Mouse (Mus musculus) urinary bladder, postnatal 4 days (tissue): ENCODE measurements at regions not wholly inside any gene's neighbourhood (a gene's known extent, or its start where the extent isn't known, plus 50 kb on each side); places are given as distances from the start of the nearest gene placed in this dataset.
"Not testable (repeated sequence)": the region's sequence is repeated elsewhere in the genome, so short reads cannot be mapped to it uniquely, and the experiment has no call there.

Source experiments
- DNase-seq, 2 experiments: peaks; one replicate each; pipeline ENCODE4 v3.0.0; 2021 to 2022; ENCODE audit warnings: low spot score in 2 of 2

- no peak for DNase-seq
These were observed 213.2 kb upstream of the Stxbp6 start for GRCm38 (mm10) chr12:45287759-45288158.

- no peak for DNase-seq
These were observed 181.8 kb upstream of the Stxbp6 start for GRCm38 (mm10) chr12:45256309-45256708.

- DNase-seq, result no peak
These were observed 136.6 kb upstream of the Stxbp6 start for GRCm38 (mm10) chr12:45211131-45211530.

- DNase-seq, result no peak
These were observed 120.9 kb upstream of the Stxbp6 start for GRCm38 (mm10) chr12:45195304-45195920.

- DNase-seq, result no peak
These were observed 112.6 kb upstream of the Stxbp6 start for GRCm38 (mm10) chr12:45187149-45187548.

- no peak for DNase-seq
These were observed 110.0 kb upstream of the Stxbp6 start for GRCm38 (mm10) chr12:45184510-45184909.

- no peak for DNase-seq
These were observed 102.9 kb upstream of the Stxbp6 start for GRCm38 (mm10) chr12:45177454-45177853.

GRCm38 (mm10) chr12:45175259-45175658 lies 100.8 kb upstream of the Stxbp6 start:
- DNase-seq, result not testable (repeated sequence)

GRCm38 (mm10) chr12:45171927-45172642 lies 97.6 kb upstream of the Stxbp6 start:
- peak; percentile 27 to 79 for DNase-seq

GRCm38 (mm10) chr12:45162011-45162410 lies 87.5 kb upstream of the Stxbp6 start:
- no peak for DNase-seq

GRCm38 (mm10) chr12:45161581-45161980 lies 87.1 kb upstream of the Stxbp6 start:
- DNase-seq, result not testable (repeated sequence)

GRCm38 (mm10) chr12:45158986-45159385 lies 84.5 kb upstream of the Stxbp6 start:
- DNase-seq, result no peak

- no peak for DNase-seq
These were observed 63.0 kb upstream of the Stxbp6 start for GRCm38 (mm10) chr12:45137438-45138018.

GRCm38 (mm10) chr12:45133415-45133814 lies 58.9 kb upstream of the Stxbp6 start:
- DNase-seq, result no peak

- DNase-seq, result no peak
These were observed 56.6 kb upstream of the Stxbp6 start for GRCm38 (mm10) chr12:45131139-45131538.

GRCm38 (mm10) chr12:45125866-45126265 lies 51.4 kb upstream of the Stxbp6 start:
- no peak for DNase-seq
